Mouse (Mus musculus): ENCODE data around the gene Spef1.

Gene Spef1

GRCm38 (mm10) chr2:131205521-131206182 is 18.6 kb upstream of the Spef1 start:
- DNase-seq = no peak

GRCm38 (mm10) chr2:131204410-131204981 is 17.4 kb upstream of the Spef1 start:
- DNase-seq = peak; percentile 97 to 98

DNA sequence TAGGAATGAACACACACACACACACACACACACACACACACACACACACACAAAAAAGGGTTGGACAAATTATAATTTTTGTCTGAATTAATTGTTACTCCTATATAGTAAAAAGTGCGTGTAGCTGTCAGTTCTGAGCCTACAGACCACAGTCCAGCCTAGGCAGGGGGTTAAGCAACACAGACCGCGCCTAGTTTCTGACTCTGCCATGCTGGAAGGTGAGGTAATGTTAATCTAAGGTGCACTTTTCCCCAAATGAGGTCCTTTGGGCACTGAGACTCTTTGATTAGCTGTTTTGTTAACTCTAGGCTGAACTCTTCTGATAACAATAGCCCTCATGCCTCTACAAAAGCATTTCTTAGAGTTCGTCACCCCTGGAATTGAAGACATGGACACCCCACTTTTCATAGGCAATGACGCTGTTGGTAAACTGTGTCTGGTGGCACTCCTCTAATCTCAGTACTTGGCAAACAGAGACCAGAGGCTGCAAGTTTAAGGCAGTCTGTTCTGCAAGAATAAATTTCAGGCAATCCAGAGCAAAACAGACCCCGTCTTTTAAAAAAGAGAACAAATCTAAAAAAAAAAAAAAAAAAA is 16.8 kb upstream of the Spef1 start:
- DNase-seq = no peak

GRCm38 (mm10) chr2:131201262-131201661 is 14.2 kb upstream of the Spef1 start:
- DNase-seq = no peak

GRCm38 (mm10) chr2:131200710-131201109 is 13.6 kb upstream of the Spef1 start:
- no peak for DNase-seq

DNA sequence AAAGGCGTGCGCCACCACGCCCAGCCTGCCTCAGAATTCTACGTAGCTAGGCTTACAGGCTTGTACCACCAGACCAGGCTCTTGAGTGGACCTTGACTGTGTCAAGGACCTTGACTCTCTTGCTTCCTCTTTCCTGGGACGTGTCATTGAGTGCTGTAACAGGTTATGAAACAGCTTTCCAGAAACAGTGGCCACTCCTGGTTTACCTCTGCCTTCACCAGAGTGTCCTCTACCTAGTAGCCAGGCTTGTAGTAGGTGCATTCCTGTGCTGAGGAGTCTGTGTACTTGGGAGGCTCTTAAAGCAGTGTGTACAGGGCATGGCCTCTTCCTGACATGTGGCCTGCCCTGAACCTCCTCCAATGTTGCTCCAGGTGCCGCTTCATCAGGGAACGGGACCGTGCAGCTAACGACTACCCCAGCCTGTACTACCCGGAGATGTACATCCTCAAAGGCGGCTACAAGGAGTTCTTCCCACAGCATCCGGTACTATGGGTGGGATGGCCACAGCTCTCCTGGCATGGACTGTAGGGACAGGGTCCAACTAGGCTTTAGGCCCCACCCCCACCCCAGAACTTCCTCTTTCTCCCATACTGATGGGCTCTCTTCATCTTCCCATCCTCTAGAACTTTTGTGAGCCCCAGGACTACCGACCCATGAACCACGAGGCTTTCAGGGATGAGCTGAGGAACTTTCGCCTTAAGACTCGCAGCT is 9.7 kb upstream of the Spef1 start:
- no peak for DNase-seq

GRCm38 (mm10) chr2:131191005-131191390 is 3.9 kb upstream of the Spef1 start:
- no peak for DNase-seq

GRCm38 (mm10) chr2:131190344-131191004 is 3.4 kb upstream of the Spef1 start:
- peak; percentile 50 to 76 for DNase-seq

DNA sequence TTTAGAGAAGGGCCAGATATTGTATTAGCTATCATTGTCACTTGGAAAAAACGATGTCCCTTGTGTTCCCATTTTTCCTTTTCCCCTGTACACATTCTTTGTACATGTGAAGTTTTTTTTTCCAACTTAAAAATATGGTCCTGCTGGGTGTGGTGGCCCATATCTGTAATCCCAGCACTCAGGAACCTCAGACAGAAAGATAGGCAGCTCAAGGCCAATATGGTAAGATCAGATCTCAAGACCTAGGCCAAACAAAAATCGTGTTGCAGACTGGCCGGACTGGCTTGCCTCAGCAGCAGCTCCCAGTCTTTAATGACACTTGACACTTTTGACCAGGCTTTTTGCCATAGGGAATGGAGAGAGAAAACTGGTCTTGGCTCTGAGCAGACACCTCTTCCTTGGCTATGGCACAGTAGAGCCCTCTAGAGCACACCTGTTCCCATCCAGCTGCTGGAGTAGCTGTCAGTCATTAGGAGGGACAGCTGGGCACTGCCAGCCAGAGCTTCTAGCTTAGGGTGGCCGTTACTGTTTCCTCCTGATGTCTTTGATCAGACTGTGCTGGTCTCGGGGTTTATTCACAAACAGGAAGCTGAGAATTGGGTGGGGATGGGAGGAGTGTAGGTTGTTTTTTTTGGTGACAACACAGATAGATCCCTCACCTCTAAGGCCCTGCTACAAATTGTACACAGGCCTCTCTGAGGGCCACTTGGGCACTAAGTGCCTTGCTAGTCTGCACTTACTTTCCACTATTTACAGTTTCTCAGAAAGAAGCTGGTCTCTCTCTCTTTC is 2.6 kb upstream of the Spef1 start:
- no peak for DNase-seq

DNA sequence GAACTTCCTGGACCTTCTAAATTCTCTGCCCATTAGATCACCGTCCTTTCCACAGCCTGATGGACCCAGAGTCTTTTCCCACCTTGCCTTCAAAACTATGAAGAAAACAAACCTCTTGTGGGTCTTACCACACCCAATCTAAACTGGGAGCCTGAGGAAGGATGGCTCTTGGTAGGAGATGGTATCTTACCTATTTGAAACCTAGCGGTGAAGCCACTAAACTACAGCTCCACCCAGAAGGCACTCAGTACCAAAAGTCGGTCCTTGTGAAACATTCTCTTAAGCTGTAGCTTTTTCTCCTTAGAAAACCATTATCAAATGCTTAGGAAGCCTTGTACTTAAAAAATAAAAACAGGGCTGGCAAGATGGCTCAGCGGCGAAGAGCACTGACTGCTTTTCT is 1.2 kb upstream of the Spef1 start:
- no peak for DNase-seq

GRCm38 (mm10) chr2:131187602-131187922 is 480 bp upstream of the Spef1 start:
- no peak for DNase-seq

DNA sequence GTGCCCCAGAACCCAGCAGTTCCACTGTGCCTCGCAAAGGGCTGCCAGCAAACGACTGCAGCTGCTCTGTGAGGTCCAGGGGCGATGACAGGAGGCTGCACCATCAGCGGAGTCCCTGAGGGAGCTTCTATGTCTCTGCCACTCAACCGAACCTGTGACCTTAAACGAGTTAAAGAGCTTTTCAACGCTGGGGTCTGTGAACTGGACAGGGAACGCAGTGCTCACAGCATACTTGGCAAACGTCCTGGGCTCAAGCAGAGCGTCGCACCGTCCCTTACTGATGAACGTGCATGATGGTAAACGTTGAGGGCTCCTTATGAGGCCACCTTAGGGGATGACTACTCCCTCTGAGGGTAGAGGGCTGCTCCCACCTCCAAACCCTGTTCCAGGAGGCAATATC is 739 bp downstream of the Spef1 start:
- DNase-seq = no peak

DNA sequence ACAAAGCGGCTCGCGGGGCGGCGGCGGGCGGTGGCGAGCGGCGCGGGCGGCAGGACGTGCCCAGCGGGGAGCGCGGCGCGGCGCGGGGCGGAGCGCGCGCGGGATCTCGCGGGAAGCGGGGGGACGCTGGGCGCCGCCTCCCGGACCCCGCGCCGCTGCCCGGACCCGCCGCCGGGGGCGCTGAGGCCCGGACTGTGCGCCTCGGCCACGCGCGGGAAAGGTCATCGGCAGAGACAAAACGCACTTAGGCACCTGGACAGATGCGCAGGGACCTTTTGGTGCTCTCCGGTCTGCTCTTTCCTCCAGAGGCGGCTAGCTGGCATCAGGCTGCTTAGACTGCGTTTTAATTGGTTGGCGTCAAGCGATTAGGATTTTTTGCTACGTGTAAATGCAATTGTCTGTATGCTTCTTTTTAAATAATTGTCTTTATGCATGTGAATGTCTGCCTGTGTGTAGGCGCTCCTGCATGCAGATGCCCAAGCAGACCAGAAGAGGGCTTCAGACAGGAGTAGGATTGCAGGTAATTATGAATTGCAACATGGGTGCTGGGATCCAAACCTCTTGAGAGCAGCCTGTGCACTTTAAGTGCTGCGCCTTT is 7.0 kb downstream of the Spef1 start, which contains the start of gene Cenpb:
TSS of gene Cenpb (minus strand) at position 78 of the 598 bp plus-strand sequence.
- DNase-seq = peak; percentile 84 to 91

DNA sequence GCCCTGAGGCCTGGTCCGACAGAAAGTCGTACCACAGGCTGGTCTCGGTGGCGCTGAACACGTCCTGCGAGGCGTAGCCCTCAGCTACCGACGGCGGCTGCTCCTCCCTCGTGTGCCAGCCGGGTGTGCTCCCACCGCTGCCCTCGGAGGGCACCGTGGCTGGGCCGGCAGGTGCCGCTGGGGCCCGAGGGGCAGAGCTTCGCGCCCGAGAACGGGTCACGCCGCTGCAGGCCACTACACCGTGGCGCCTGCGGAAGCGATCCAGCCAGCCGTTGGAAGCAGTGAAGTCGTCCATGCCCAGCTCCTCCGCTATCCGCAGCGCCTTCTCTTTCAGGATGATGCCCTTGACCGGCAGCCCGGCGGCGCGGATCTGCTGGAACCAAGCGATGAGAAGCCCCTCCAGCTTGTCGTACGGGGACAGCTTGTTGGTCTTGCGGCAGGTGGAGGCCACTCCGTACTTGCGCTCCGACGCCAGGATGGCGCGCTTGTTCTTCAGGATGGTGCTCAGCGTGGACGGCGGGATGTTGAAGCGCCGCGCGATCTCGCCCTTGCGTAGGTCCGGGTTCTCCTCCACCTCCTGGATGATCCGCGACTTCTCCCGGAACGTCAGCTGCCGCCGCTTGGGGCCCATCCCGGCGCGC is 7.7 kb downstream of the Spef1 start:
- DNase-seq = peak; percentile 59 to 85

GRCm38 (mm10) chr2:131178828-131179245 is 8.2 kb downstream of the Spef1 start:
- peak; percentile 30 to 69 for DNase-seq

- DNase-seq = peak in 1 of 2 experiments; percentile 23
Observed at GRCm38 (mm10) chr2:131177932-131178331, 9.2 kb downstream of the Spef1 start.

GRCm38 (mm10) chr2:131176491-131176890 is 10.6 kb downstream of the Spef1 start:
- DNase-seq = peak; percentile 84 to 93

DNA sequence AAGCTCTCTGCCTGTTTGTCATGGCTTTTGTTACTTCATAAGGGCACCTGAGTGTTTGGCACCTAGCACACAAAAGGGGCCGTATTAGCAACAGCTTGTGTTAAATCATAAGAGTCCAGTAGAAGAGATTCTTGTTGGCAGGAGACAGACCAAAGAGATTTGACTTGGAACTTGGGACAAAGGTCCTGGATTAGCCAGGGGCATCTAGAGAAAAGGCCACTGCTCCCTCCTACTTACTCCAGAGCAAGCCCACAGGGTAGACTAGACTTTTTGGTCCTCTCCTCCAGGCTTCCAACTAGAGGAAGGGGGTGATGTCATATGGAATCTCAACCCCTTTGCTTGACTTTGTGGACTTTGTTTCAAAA is 11.2 kb downstream of the Spef1 start:
- peak in 1 of 2 experiments; percentile 50 for DNase-seq

DNA sequence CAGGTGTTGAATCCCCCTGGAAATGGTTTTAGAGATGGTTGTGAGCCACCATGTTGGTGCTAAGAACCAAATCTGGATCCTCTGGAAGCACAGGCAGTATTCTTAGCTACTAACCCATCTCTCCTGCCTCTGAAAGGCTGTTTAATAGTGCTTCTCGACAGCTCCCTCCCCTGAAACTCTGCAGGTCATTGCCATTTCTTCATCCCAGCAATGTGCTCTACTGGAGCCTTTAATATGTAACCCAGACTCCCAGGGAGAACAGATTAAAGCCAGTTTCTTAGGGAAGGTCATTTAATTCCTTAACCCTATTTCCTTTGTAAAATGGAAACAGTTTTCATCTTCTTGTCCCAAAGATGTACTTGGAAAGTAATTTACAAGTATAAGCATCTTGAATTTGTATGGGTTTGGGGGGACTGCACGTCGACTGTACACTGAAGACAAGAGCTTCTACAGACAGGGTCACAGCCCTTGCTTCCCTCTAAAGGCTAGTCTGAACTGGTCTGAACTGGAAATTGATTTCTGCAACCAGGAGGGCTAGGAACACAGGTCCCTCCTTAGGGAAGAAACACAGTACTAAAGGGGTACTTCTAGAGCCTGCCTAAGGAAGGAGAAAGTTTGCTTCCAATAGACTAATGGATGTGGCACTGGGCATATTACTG is 11.7 kb downstream of the Spef1 start:
- DNase-seq = no peak

- DNase-seq = peak; percentile 72 to 74
Observed at GRCm38 (mm10) chr2:131174700-131175099, 12.4 kb downstream of the Spef1 start.

GRCm38 (mm10) chr2:131172322-131172721 is 14.8 kb downstream of the Spef1 start:
- no peak for DNase-seq
